Mouse (Mus musculus): ENCODE results near the gene Fut2.
A peak's percentile ranks its signal among the peaks of the same experiment; 100 is the strongest.

Gene Fut2

GRCm38 (mm10) chr7:45702316-45702715 lies 36.1 kb upstream of the Fut2 start:
- DNase-seq: peak; percentile 95

DNA sequence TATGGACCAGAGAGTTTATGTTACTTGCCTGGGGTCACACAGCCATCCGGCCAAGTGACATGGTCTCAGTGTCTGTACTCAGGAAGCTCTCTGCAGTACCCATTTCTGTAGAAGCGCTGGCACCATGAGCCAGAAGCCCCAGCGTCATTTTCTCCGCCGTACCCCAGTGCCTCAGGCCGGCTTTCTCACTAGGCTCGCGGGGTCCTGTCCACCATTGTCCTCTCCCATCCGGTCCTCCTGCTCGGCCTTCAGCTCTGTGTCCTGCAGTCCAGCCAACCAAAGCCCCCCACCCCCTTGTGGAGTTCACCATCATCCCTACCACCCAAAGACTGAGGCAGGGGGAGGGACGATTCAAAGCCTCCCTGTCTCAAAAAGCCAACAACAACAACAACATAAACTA lies 35.4 kb upstream of the Fut2 start:
- DNase-seq: peak; percentile 96

GRCm38 (mm10) chr7:45701072-45701471 lies 34.9 kb upstream of the Fut2 start:
- DNase-seq: peak; percentile 97

GRCm38 (mm10) chr7:45700301-45701015 lies 34.3 kb upstream of the Fut2 start:
- peak; percentile 99 for DNase-seq

GRCm38 (mm10) chr7:45699523-45700141 lies 33.4 kb upstream of the Fut2 start, which contains the start of gene Car11:
Gene Car11, plus strand, starts transcription at chr7:45699843.
- DNase-seq: peak; percentile 95

DNA sequence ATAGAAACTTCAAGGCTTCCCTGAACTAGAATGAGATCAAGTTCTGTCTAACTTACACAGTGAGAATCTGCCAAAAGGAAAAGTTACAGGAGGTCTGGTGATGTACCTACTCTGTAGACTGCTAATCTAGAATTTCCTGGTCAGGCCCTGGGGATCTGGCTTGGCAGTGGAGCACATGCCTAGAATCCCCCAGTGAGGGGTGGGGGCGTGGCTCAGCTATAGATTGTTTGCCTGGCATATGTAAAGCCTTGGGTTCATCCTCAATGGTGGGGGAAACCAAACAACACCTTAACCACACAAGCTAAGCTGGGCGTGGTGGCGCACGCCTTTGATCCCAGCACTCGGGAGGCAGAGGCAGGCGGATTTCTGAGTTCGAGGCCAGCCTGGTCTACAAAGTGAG lies 31.7 kb upstream of the Fut2 start:
- DNase-seq: peak; percentile 89

- no peak for DNase-seq
Measured at GRCm38 (mm10) chr7:45695098-45695497, 28.9 kb upstream of the Fut2 start.

- peak; percentile 87 for DNase-seq
Measured at GRCm38 (mm10) chr7:45693921-45694591, 27.9 kb upstream of the Fut2 start, which contains the start of gene Sec1. Gene Sec1, minus strand, starts transcription at chr7:45694402.

DNA sequence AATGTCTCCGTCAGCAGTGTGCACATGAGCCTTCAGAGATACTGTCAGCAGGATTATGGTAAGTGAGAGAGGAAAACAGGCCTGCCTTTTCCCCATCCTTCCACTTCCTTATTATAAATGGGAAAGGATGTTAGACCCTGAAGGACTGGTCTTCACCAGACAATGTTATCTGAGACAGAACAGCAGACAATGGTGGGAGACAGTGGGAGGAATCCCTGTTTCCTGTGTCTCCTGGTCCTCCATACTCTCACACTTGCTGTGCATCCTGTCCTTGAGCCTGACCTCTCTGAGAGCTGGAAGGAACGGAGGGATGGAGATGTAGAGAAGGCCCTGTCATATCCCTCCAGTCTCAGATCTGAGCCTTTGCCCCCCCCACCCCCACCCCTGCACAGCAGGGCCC lies 26.2 kb upstream of the Fut2 start:
- no peak for DNase-seq

DNA sequence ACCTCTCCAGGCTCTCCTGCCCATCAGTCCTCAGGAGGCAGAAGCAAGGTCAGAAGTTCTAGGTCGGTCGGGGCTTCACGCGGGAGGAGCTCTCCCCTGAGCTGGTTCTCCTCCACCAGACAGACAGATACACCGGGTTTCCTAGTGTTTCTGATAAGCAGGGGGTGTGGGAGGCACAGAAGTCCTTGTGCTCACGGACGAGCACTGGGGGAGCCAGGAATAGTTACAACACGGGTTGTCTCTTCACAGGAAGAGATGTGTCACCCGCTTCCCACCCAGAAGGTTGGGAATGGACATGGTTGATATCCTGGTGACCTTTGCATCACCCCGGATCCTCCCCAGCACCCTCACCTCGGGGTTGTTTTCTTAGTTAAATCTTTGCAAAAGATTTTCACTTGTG lies 23.6 kb upstream of the Fut2 start:
- DNase-seq: no peak

DNA sequence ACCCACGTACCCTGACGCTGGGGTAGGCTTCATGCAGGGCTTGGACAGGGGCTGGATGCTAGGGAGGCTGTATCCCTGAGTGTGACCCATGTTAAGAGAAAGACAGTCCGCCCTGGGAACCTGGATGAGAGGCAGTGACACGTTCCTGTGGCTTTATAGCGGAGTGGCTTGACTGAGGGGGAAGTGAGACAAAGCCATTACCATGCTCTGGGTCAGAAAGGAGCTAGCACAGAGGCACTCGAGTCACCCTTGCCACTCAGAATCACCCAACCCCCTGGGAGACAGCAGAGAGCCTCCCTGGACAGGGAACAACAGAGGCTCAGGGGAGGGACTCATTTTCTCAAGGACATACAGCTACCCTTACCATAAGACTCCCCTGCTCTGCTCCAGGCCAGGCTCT lies 22.9 kb upstream of the Fut2 start:
- DNase-seq: no peak

DNA sequence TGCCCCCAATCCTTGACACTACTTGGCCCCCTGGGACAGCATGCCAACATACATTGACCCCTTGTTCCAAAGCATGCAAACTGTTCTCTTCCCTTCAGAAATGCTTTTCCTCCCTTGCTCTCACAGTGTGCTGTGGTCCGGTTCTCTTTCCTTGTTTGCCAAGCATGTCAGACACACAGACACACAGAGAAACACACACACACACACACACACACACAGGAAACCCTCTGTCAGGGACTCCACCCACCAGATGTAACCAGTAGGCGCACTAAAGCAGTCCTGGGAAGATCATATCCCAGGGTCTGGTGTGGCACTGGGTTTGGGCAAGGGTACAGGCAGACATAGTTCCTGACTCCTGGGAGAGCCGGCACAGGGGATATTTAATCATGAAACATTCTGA lies 20.6 kb upstream of the Fut2 start:
- no peak for DNase-seq

DNA sequence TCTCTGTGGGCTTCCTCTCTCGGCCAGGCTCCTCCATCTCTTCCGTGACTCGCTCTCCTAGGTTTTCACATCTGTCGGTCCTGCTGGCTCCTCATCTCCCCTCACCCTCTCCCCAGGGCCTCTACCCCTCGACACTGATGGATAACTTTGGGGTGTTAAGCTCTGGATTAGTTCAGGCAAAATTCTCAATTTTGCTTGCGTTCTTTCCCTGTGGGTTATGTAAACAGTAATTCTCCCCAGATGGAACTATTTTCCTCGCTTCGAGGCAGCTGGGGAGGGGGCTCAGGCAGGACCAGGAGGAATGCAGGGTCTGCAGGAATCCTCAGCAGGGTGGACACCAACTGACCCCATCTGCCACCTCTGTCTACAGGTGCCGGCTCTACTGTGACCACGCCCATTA lies 19.6 kb upstream of the Fut2 start:
- DNase-seq: no peak

- DNase-seq: no peak
Measured at GRCm38 (mm10) chr7:45683396-45684050, 17.3 kb upstream of the Fut2 start, which contains the start of gene Ntn5. Gene Ntn5, plus strand, starts transcription at chr7:45684022.

DNA sequence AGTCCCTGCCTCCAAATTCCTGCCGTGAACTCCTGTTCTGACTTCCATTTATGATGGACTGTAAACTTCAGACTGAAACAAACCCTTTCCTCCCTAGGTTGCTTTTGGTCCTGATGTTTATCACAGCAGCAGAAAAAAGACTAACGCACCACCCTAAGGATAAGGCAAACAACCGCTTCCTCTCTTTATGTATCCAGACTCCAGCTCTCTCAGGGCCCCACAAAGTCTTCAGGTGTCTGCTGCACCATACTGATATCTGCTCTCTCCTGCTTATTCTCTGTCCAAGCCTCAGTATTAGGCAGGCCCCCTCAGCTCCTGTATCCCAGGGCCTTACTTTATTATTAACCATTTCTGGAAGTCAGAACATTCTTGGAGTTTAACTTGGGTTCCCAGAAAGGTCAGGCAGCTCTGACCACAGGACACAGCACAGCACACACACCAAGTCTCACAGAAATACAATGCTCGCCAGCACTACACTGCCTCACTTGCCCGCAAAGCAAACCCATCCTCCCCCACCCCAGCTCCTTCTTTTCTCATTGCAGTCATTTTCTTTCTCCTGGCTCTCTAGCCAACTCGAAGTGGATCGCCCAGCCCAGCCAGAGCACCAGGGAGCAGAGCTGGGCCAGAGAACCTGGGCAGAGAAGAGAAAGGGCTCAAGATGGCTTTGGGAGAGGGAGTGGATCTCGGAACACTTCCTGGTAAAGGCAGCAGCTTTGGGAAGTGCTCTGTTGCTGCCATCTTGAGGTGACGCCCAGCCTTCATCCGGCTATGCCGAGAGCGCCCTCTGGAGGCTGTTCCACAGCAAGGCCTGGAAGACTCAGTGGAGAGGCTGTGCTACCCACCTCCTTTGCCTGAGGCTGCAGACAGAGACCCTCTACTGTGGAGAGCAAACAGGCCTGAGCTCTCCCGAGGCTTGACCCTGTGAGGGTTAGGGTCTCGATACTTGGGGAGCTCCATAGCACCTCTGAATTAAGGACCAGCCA lies 16.2 kb upstream of the Fut2 start:
- DNase-seq: peak; percentile 98

DNA sequence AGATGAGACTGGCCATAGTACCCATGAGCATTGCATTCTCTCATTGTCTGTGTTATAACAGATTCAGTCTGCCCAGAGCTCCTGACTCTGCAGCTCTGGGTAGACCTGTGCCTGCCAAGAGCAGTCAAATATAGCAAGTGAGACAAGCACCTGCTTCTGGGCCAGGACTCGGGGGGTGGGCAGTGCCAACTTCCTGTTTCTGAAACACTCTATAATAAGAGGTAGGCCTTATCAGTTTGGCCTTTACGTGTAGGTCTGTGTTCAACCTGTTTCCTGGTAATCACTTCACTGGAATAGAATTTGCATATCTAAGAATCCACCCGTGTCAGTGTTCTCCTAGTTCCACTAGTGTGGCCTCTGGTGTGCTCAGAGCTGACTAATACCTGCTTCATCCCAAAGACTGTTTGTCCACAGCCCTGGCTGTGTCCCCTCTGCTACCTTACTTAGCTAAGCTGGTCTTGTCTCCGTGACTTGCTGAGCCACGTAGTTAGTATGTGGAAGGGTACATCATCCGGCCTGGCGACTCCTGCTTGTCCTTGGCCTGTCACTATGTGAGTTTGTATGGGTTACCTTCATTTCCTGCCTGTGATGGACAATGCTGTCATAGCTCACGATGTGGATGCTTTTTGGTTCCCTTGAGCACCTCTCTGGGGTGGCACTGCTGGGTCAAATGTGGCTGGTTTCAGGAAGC lies 15.0 kb upstream of the Fut2 start:
- DNase-seq: peak; percentile 98

- DNase-seq: peak; percentile 98
Measured at GRCm38 (mm10) chr7:45679966-45680621, 13.9 kb upstream of the Fut2 start.

- DNase-seq: no peak
Measured at GRCm38 (mm10) chr7:45678513-45678912, 12.3 kb upstream of the Fut2 start.

- no peak for DNase-seq
Measured at GRCm38 (mm10) chr7:45677627-45678295, 11.6 kb upstream of the Fut2 start.

DNA sequence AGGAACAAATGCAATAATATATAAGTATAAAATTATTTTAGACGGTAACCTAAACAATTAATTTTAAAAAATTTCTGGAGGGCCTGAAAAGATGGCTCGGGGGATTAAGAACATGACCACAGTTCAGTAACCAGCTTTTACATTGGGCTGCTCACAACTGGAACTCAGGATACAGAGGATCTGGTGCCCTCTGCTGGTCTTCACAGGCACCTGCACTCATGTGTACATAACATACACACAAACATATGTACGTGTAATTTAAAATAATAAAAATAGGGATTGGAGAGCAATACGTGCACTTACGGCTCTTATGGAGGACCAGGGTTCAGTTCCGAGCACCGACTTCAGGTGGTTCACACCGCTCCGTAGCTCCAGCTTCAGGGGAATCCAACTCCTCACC lies 2.7 kb upstream of the Fut2 start:
- no peak for DNase-seq

All from heart, adult 11 months (tissue).